Mouse (Mus musculus) fibroblast of lung, adult 2 months (primary cell): ENCODE measurements around the gene Tmcc3.

Source experiments
- DNase-seq: peaks from one replicate; pipeline ENCODE4 v3.0.0-alpha.2; 2011; ENCODE audit warnings: low read depth

Tmcc3 gene

DNA sequence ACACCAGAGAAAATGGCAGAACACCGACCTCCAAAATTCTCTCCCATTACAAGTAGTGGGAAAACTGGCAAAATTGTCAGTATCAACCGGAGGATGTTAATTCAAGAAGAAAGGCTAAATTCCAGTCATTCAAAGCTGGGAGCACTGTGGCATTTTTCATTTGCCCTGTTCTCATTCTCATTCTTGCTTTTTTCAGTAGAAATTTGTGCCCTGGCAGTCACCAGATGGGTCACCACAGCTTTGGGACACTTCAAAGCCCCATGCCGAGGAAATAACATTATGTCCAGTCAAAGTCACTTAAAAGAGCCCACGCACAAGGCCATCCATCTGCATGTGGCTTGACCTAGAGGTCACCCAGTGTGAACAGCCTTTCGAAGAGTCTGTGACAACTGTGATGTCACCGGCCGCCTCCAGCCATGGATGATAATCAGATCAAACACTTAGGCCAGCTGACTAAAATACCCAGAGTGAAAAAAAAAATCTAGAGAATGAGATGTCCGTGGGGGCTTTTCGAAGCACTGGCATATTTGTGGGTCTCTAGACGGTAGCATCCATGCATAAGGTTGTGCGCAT is 319.9 kb downstream of the Tmcc3 start:
- no peak for DNase-seq

DNA sequence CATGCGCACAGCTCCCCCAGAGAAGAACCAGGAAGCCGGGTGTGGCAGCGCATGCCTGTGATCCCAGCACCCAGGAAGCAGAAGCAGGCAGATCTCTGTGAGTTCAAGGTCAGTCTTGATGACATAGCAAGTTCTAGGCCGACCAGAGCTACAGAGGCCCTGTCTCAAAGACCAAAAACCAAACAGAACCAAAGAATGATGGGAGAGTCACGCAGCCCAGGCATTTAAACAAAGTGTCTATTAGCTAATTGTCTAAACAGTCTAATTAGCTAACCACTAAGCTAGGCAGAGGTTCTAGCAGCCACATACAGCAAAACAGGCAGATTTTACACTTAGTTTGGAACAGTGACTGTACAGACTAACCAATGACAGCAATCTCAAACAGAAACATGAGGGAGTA is 320.5 kb downstream of the Tmcc3 start:
- no peak for DNase-seq

DNA sequence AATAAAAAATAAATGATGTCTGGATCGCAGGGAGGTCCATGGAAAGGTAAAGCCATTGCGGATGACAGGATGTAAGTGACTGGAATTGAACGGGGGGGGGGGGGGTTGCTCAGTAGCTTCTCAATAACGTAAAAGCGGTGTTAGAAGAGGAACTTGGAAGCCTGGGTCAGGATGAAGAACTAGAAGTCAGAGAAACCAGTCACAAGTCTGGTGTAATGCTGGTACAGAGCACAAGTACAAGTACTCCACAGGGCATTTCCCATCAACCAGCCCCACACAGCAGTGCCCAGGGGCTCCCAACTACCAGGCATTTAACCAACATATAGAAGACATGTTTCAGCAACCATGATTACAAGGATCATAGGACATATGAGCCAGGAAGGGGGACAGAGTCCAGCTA is 326.9 kb downstream of the Tmcc3 start:
- no peak for DNase-seq

DNA sequence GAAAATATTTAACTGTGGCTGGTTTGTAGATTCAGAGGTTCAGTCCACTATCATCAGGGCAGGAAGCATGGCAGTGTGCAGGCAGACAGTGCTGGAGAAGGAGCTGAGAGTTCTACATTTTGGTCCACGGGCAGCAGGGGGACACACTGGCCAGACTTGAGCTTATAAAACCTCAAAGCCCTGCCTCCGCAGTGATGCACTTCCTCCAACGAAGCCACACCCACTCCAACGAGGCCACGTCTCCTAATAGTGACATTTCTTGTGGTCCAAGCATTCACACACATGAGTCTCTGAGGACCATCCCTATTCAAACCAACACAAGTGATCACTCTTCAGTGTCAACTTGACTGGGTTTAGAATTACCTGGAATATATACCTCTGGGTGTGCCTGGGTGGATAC is 327.5 kb downstream of the Tmcc3 start:
- no peak for DNase-seq

DNA sequence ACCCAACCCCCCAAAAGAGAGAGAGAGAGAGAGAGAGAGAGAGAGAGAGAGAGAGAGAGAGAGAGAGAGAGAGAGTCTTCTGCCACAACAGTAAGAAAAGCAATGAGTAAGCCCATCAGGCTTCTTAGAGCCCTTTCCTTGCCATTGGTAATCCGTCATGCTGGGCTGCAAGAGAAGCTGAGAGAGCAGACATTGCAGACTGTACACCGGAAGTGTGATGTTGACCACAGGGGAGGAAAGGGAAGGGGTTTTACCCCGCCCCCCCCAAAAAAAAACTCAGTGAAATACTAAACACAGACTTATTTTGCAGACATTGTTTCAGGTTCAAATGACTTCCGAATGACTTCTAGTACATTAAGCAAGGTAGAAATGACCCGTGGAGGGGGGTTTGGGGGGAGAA is 328.3 kb downstream of the Tmcc3 start:
- no peak for DNase-seq
